Mouse (Mus musculus) spleen, postnatal 10 days (tissue): Measurements from ENCODE around the gene Arhgef3.

Experiments used
- DNase-seq, 2 experiments: peaks; one replicate each; pipeline ENCODE4 v3.0.0; 2021 to 2022; ENCODE audit warnings: low spot score in 2 of 2

Arhgef3 gene

GRCm38 (mm10) chr14:27108748-27109504 lies 5.8 kb upstream of the Arhgef3 start:
- DNase-seq, result no peak

- DNase-seq, result no peak
Measured at GRCm38 (mm10) chr14:27115275-27115660, 569 bp downstream of the Arhgef3 start.

GRCm38 (mm10) chr14:27115991-27116390 lies 1.3 kb downstream of the Arhgef3 start:
- no peak for DNase-seq

GRCm38 (mm10) chr14:27116577-27117165 lies 2.0 kb downstream of the Arhgef3 start:
- no peak for DNase-seq

- no peak for DNase-seq
Measured at GRCm38 (mm10) chr14:27118546-27118945, 3.8 kb downstream of the Arhgef3 start.

- DNase-seq, result no peak
Measured at GRCm38 (mm10) chr14:27122646-27123045, 7.9 kb downstream of the Arhgef3 start.

GRCm38 (mm10) chr14:27123543-27123942 lies 8.8 kb downstream of the Arhgef3 start:
- DNase-seq, result no peak

GRCm38 (mm10) chr14:27130031-27130430 lies 15.3 kb downstream of the Arhgef3 start:
- no peak for DNase-seq

GRCm38 (mm10) chr14:27130676-27131075 lies 16.0 kb downstream of the Arhgef3 start:
- no peak for DNase-seq

GRCm38 (mm10) chr14:27131521-27131920 lies 16.8 kb downstream of the Arhgef3 start:
- no peak for DNase-seq

- DNase-seq, result no peak
Measured at GRCm38 (mm10) chr14:27138891-27139290, 24.2 kb downstream of the Arhgef3 start.

GRCm38 (mm10) chr14:27139968-27140367 lies 25.3 kb downstream of the Arhgef3 start:
- no peak for DNase-seq

GRCm38 (mm10) chr14:27141486-27141885 lies 26.8 kb downstream of the Arhgef3 start:
- no peak for DNase-seq

- no peak for DNase-seq
Measured at GRCm38 (mm10) chr14:27142680-27143079, 28.0 kb downstream of the Arhgef3 start.

GRCm38 (mm10) chr14:27145171-27146045 lies 30.7 kb downstream of the Arhgef3 start:
- no peak for DNase-seq

- DNase-seq, result no peak
Measured at GRCm38 (mm10) chr14:27147726-27148125, 33.0 kb downstream of the Arhgef3 start.

GRCm38 (mm10) chr14:27149401-27149800 lies 34.7 kb downstream of the Arhgef3 start:
- no peak for DNase-seq

GRCm38 (mm10) chr14:27150011-27150640 lies 35.4 kb downstream of the Arhgef3 start:
- no peak for DNase-seq

GRCm38 (mm10) chr14:27151432-27151831 lies 36.7 kb downstream of the Arhgef3 start:
- no peak for DNase-seq

GRCm38 (mm10) chr14:27155088-27155487 lies 40.4 kb downstream of the Arhgef3 start:
- no peak for DNase-seq

GRCm38 (mm10) chr14:27156032-27156431 lies 41.3 kb downstream of the Arhgef3 start:
- DNase-seq, result no peak

- no peak for DNase-seq
Measured at GRCm38 (mm10) chr14:27158133-27158532, 43.4 kb downstream of the Arhgef3 start.
